12 mouse cellular contexts compared by ENCODE assay signal in the genomic region with DNA sequence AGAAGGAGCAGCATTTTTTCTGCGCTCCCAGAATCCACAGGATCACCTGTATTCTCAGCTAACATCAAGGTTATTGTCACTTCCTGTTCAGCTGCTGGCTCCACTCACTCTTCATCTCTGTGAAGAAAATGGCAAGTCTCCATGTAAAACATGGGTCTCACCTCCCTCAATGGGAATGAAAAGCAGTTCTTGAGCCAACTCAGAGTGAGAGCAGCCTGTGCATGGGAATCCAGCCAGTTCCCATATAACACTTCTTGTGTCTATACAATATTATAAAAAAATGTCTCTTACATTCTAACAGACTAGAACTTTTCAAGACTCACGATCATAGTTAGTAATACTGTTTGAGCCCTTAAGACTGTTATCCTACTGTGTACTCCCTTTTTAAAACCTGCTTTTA. TPM values are rescaled to one million over a fixed set of nuclear protein-coding genes. Genes with fewer than 3 reads are reported as not detected.
"Had no signal": no experiment of that assay in that cellular context is flagged by ENCODE, and none has a peak within 500 bp of the region (broad histone marks: within the 10 kb centered on the region; RNA-seq: fewer than 3 reads in every experiment).

No protein-coding gene starts in this region.

- H3K4me2 ChIP-seq: kidney, embryonic 15.5 days; liver, embryonic 13.5 days; midbrain, embryonic 13.5 days had no signal

- H3K4me3 ChIP-seq: kidney, embryonic 15.5 days; liver, embryonic 13.5 days; midbrain, embryonic 13.5 days had no signal

- H3K9ac ChIP-seq: kidney, embryonic 15.5 days; liver, embryonic 13.5 days; liver, postnatal 0 days; midbrain, embryonic 13.5 days had no signal

- ATAC-seq: liver, postnatal 0 days; midbrain, embryonic 13.5 days had no signal

- DNase-seq: kidney, adult 2 months; kidney, postnatal 14 days; liver; liver, embryonic 13.5 days; liver, postnatal 0 days; thymus, adult 18-20 months; thymus, postnatal 14 days had no signal

- H3K4me1 ChIP-seq: kidney, embryonic 15.5 days; liver, embryonic 13.5 days; midbrain, embryonic 13.5 days had no signal

- H3K36me3 ChIP-seq: kidney, embryonic 15.5 days; liver, embryonic 13.5 days; midbrain, embryonic 13.5 days had no signal

- H3K27ac ChIP-seq: kidney, embryonic 15.5 days; liver, embryonic 13.5 days; midbrain, embryonic 13.5 days; stomach, postnatal 0 days had no signal

- H3K9me3 ChIP-seq: kidney, embryonic 15.5 days; liver, embryonic 13.5 days; midbrain, embryonic 13.5 days had no signal

- H3K27me3 ChIP-seq: kidney, embryonic 15.5 days; liver, embryonic 13.5 days; midbrain, embryonic 13.5 days had no signal

RNA-seq across cellular contexts. Expression of gene Cntnap5b, which starts 57.7 kb away (rescaled TPM):
- polyA plus RNA-seq: kidney, adult 2 months; kidney, embryonic 15.5 days; limb, embryonic 11.5 days; liver, embryonic 13.5 days; liver, postnatal 0 days; stomach, postnatal 0 days; urinary bladder, adult 2 months had no signal
